Mouse (Mus musculus): ENCODE results near the gene Zfand2b. TPM values are rescaled to one million over a fixed set of nuclear protein-coding genes. Genes with fewer than 3 reads are reported as not detected.

Gene Zfand2b
- polyA plus RNA-seq, 1 experiment from 2014 or later: 46.8 TPM

GRCm38 (mm10) chr1:75138448-75138847, 30.0 kb upstream of the Zfand2b start:
- H3K27me3 ChIP-seq (replicated peaks; ENCODE audit: control insufficient read depth, insufficient read depth, low read length): no peaks in the 10 kb centered on the region
- WGBS: 94% methylated on average over 2 of the region's 2 CpGs
- ATAC-seq: no peak

GRCm38 (mm10) chr1:75140601-75141190, 27.8 kb upstream of the Zfand2b start:
- no peak overlapping the region for H3K27ac ChIP-seq (ENCODE audit: low read depth, low read length)
- H3K27me3 ChIP-seq (replicated peaks; ENCODE audit: control insufficient read depth, insufficient read depth, low read length): no peaks in the 10 kb centered on the region
- DNase-seq (ENCODE audit: low spot score): no peak
- H3K4me1 ChIP-seq (ENCODE audit: control insufficient read depth, insufficient read depth, low read length): peaks cover 16% of the 10 kb centered on the region
- H3K9me3 ChIP-seq (replicated peaks; ENCODE audit: control insufficient read depth, low read length): no peaks in the 10 kb centered on the region
- peak overlapping the region; percentile 93 for H3K9ac ChIP-seq (ENCODE audit: low read length)
- WGBS: 72% methylated on average over 4 of the region's 4 CpGs
- H3K4me2 ChIP-seq (ENCODE audit: low read length): peak overlapping the region; percentile 88
- peak overlapping the region; percentile 87 for H3K4me3 ChIP-seq (ENCODE audit: low read depth, low read length)
- peaks cover 58% of the 10 kb centered on the region for H3K36me3 ChIP-seq (ENCODE audit: control insufficient read depth, insufficient read depth, low read length)
- ATAC-seq: no peak

More at GRCm38 (mm10) chr1:75138448-75138847, 30.0 kb upstream of the Zfand2b start:
- no peak for DNase-seq (ENCODE audit: low spot score)
- peaks cover 46% of the 10 kb centered on the region for H3K36me3 ChIP-seq (ENCODE audit: control insufficient read depth, insufficient read depth, low read length)
- no peak overlapping the region for H3K4me3 ChIP-seq (ENCODE audit: low read depth, low read length)
- no peak overlapping the region for H3K27ac ChIP-seq (ENCODE audit: low read depth, low read length)
- H3K9me3 ChIP-seq (replicated peaks; ENCODE audit: control insufficient read depth, low read length): no peaks in the 10 kb centered on the region
- peaks cover 6% of the 10 kb centered on the region for H3K4me1 ChIP-seq (ENCODE audit: control insufficient read depth, insufficient read depth, low read length)
- no peak overlapping the region for H3K4me2 ChIP-seq (ENCODE audit: low read length)
- no peak overlapping the region for H3K9ac ChIP-seq (ENCODE audit: low read length)

- Histone ChIP-seq H3K27me3 (replicated peaks; ENCODE audit: control insufficient read depth, insufficient read depth, low read length) (no peaks in the 10 kb centered on the region), H3K4me3 (ENCODE audit: low read depth, low read length) (peak overlapping the region; percentile 87), H3K9ac (ENCODE audit: low read length) (peak overlapping the region; percentile 93), H3K9me3 (replicated peaks; ENCODE audit: control insufficient read depth, low read length) (no peaks in the 10 kb centered on the region), H3K36me3 (ENCODE audit: control insufficient read depth, insufficient read depth, low read length) (peaks cover 58% of the 10 kb centered on the region), H3K4me2 (ENCODE audit: low read length) (peak overlapping the region; percentile 88), H3K27ac (ENCODE audit: low read depth, low read length) (peak overlapping the region; percentile 97; the same call in 1 of the 2 replicates), H3K4me1 (ENCODE audit: control insufficient read depth, insufficient read depth, low read length) (peaks cover 16% of the 10 kb centered on the region)
- DNase-seq (ENCODE audit: low spot score) (peak; percentile 43), ATAC-seq (0 out of 2 replicates have a peak, but pooled peaks have one; percentile 6)
- under 1% methylated on average over 53 of the region's 53 CpGs for WGBS
Measured at GRCm38 (mm10) chr1:75141486-75142190, 26.8 kb upstream of the Zfand2b start.

- Histone ChIP-seq H3K27ac (ENCODE audit: low read depth, low read length) (peak within 1 kb of the TSS; percentile 97), H3K9me3 (replicated peaks; ENCODE audit: control insufficient read depth, low read length) (no peaks in the 10 kb centered on the region), H3K27me3 (replicated peaks; ENCODE audit: control insufficient read depth, insufficient read depth, low read length) (no peaks in the 10 kb centered on the region), H3K9ac (ENCODE audit: low read length) (peak within 1 kb of the TSS; percentile 93), H3K36me3 (ENCODE audit: control insufficient read depth, insufficient read depth, low read length) (peaks cover 58% of the 10 kb centered on the region), H3K4me2 (ENCODE audit: low read length) (peak within 1 kb of the TSS; percentile 88), H3K4me1 (ENCODE audit: control insufficient read depth, insufficient read depth, low read length) (peaks cover 16% of the 10 kb centered on the region), H3K4me3 (ENCODE audit: low read depth, low read length) (peak within 1 kb of the TSS; percentile 87)
- ATAC-seq: peak; percentile 93
- WGBS: under 1% methylated on average over 79 of the region's 91 CpGs
- DNase-seq (ENCODE audit: low spot score): peak; percentile 97
Measured at GRCm38 (mm10) chr1:75142301-75143261, 25.9 kb upstream of the Zfand2b start, which contains the start of the genes Cnppd1 and Retreg2. Gene Cnppd1, minus strand, starts transcription at chr1:75142711. Gene Retreg2, plus strand, starts transcription at chr1:75142778.

- Histone ChIP-seq H3K36me3 (ENCODE audit: control insufficient read depth, insufficient read depth, low read length) (peaks cover 51% of the 10 kb centered on the region), H3K9me3 (replicated peaks; ENCODE audit: control insufficient read depth, low read length) (no peaks in the 10 kb centered on the region), H3K4me3 (ENCODE audit: low read depth, low read length) (no peak overlapping the region), H3K27me3 (replicated peaks; ENCODE audit: control insufficient read depth, insufficient read depth, low read length) (no peaks in the 10 kb centered on the region), H3K9ac (ENCODE audit: low read length) (no peak overlapping the region), H3K4me2 (ENCODE audit: low read length) (no peak overlapping the region), H3K4me1 (ENCODE audit: control insufficient read depth, insufficient read depth, low read length) (peaks cover 16% of the 10 kb centered on the region), H3K27ac (ENCODE audit: low read depth, low read length) (no peak overlapping the region)
- ATAC-seq: no peak
- no peak for DNase-seq (ENCODE audit: low spot score)
- WGBS: 95% methylated on average over 3 of the region's 3 CpGs
Measured at GRCm38 (mm10) chr1:75145589-75145988, 22.9 kb upstream of the Zfand2b start.

GRCm38 (mm10) chr1:75147411-75148135, 20.9 kb upstream of the Zfand2b start:
- Histone ChIP-seq H3K27me3 (replicated peaks; ENCODE audit: control insufficient read depth, insufficient read depth, low read length) (no peaks in the 10 kb centered on the region), H3K27ac (ENCODE audit: low read depth, low read length) (no peak overlapping the region), H3K9me3 (replicated peaks; ENCODE audit: control insufficient read depth, low read length) (no peaks in the 10 kb centered on the region), H3K4me2 (ENCODE audit: low read length) (no peak overlapping the region), H3K9ac (ENCODE audit: low read length) (no peak overlapping the region), H3K36me3 (ENCODE audit: control insufficient read depth, insufficient read depth, low read length) (peaks cover 51% of the 10 kb centered on the region), H3K4me3 (ENCODE audit: low read depth, low read length) (no peak overlapping the region), H3K4me1 (ENCODE audit: control insufficient read depth, insufficient read depth, low read length) (peaks cover 11% of the 10 kb centered on the region)
- 83% methylated on average over 7 of the region's 7 CpGs for WGBS
- ATAC-seq (no peak), DNase-seq (ENCODE audit: low spot score) (no peak)

- peaks cover 51% of the 10 kb centered on the region for H3K36me3 ChIP-seq (ENCODE audit: control insufficient read depth, insufficient read depth, low read length)
Measured at GRCm38 (mm10) chr1:75148727-75149126, 19.7 kb upstream of the Zfand2b start.

GRCm38 (mm10) chr1:75155837-75156236, 12.6 kb upstream of the Zfand2b start:
- ATAC-seq (no peak), DNase-seq (ENCODE audit: low spot score) (peak; percentile 4)
- Histone ChIP-seq H3K4me2 (ENCODE audit: low read length) (no peak overlapping the region), H3K4me3 (ENCODE audit: low read depth, low read length) (no peak overlapping the region), H3K4me1 (ENCODE audit: control insufficient read depth, insufficient read depth, low read length) (no peaks in the 10 kb centered on the region), H3K9ac (ENCODE audit: low read length) (no peak overlapping the region), H3K27ac (ENCODE audit: low read depth, low read length) (no peak overlapping the region), H3K36me3 (ENCODE audit: control insufficient read depth, insufficient read depth, low read length) (no peaks in the 10 kb centered on the region), H3K9me3 (replicated peaks; ENCODE audit: control insufficient read depth, low read length) (no peaks in the 10 kb centered on the region), H3K27me3 (replicated peaks; ENCODE audit: control insufficient read depth, insufficient read depth, low read length) (no peaks in the 10 kb centered on the region)
- WGBS: 76% methylated on average over 3 of the region's 3 CpGs

More at GRCm38 (mm10) chr1:75148727-75149126, 19.7 kb upstream of the Zfand2b start:
- ATAC-seq (no peak), DNase-seq (ENCODE audit: low spot score) (no peak)
- H3K9me3 ChIP-seq (replicated peaks; ENCODE audit: control insufficient read depth, low read length): no peaks in the 10 kb centered on the region
- H3K4me3 ChIP-seq (ENCODE audit: low read depth, low read length): no peak overlapping the region
- no peak overlapping the region for H3K27ac ChIP-seq (ENCODE audit: low read depth, low read length)
- H3K4me2 ChIP-seq (ENCODE audit: low read length): no peak overlapping the region
- no peak overlapping the region for H3K9ac ChIP-seq (ENCODE audit: low read length)
- peaks cover 8% of the 10 kb centered on the region for H3K4me1 ChIP-seq (ENCODE audit: control insufficient read depth, insufficient read depth, low read length)
- 91% methylated on average over 4 of the region's 4 CpGs for WGBS
- H3K27me3 ChIP-seq (replicated peaks; ENCODE audit: control insufficient read depth, insufficient read depth, low read length): no peaks in the 10 kb centered on the region

Data from forebrain, embryonic 14.5 days (tissue).